Mouse (Mus musculus) urinary bladder, postnatal 10 days (tissue): ENCODE measurements around the gene 1700024G13Rik.

Source experiments
- DNase-seq: peaks from one replicate; pipeline ENCODE4 v3.0.0; 2022; ENCODE audit warnings: low spot score

The 1700024G13Rik gene

GRCm38 (mm10) chr14:32332515-32333445 is 55.4 kb downstream of the 1700024G13Rik start:
- DNase-seq, result no peak

- no peak for DNase-seq
These were observed 60.8 kb downstream of the 1700024G13Rik start for GRCm38 (mm10) chr14:32327366-32327765.
